1 mouse cellular context compared by ENCODE assay signal in the genomic region with DNA sequence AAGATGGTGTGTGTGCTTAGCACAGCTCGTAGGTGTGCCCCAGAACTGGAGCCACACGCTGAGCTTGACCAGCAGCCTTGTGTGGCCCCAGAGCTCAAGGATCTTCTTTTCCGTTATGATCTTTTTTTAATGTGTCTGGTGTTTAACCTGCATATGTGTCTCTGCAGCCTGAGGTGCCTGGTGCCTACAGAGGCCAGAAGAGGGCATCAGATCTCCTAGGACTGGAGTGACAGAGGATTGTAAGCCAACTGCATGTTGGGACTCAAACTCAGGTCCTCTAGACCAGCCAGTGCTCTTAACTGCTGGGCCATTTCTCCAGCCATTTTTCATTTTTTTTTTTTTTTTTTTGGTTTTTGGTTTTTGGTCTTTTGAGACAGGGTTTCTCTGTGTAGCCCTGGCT.
TF ChIP-seq lines count a peak whose summit lies in the region.

No protein-coding gene starts in this region.

TF ChIP-seq in MEL, 35 proteins besides CTCF, POLR2A, EP300 and RAD21:
- TF ChIP-seq ZC3H11A (IDR thresholded peaks at IDR 0.05; ENCODE audit: low read depth, low read length) (peak; percentile 43; the same call in 1 of the 2 replicates), SMC3 (IDR thresholded peaks at IDR 0.05; ENCODE audit: low read depth, low read length) (peak; percentile 57), NRF1 (IDR thresholded peaks at IDR 0.05; ENCODE audit: insufficient read depth, low read depth, low read length, poor library complexity, severe bottlenecking) (no peak), TAL1 (IDR thresholded peaks at IDR 0.05; ENCODE audit: low read length) (no peak), GABPA (IDR thresholded peaks at IDR 0.05; ENCODE audit: low read depth, low read length) (no peak), MAZ (IDR thresholded peaks at IDR 0.05; ENCODE audit: low read depth, low read length) (no peak), ELF1 (IDR thresholded peaks at IDR 0.05; ENCODE audit: low read depth, low read length) (no peak)
